Mouse (Mus musculus) intestine, embryonic 14.5 days (tissue): ENCODE results near the gene Ube2r2. TPM values are rescaled to one million over a fixed set of nuclear protein-coding genes. Genes with fewer than 3 reads are reported as not detected.

Experiments used
- ATAC-seq: fragments of 200-750 bp; cut with Nextera tagmentation; replicated peaks from 2 replicates; pipeline ENCODE4 v1.8.0; 2017; ENCODE audit warnings: low read depth, moderate number of reproducible peaks, moderate TSS enrichment, moderate library complexity; ENCODE audit not compliant: low FRiP score, low TSS enrichment
- DNase-seq: peaks from one replicate; pipeline ENCODE4 v3.0.0-alpha.2; 2018; ENCODE audit warnings: low spot score
- H3K27ac ChIP-seq: fragments of 300-500 bp; sonication (generic); 2 replicates; pipeline ENCODE4 v1.5.1; 2014; ENCODE audit warnings: low read depth, mild to moderate bottlenecking, control low read depth
- H3K27me3 ChIP-seq: fragments of 300-500 bp; sonication (generic); replicated peaks from 2 replicates; pipeline ENCODE4 v1.6.1; 2014; ENCODE audit warnings: low read length, control low read depth; ENCODE audit not compliant: control insufficient read depth, insufficient read depth
- H3K36me3 ChIP-seq: fragments of 300-500 bp; sonication (generic); 2 replicates; pipeline ENCODE4 v1.6.1; 2014; ENCODE audit warnings: low read length, control low read depth; ENCODE audit not compliant: control insufficient read depth, insufficient read depth
- H3K4me1 ChIP-seq: fragments of 300-500 bp; sonication (generic); replicated peaks from 2 replicates; pipeline ENCODE4 v1.6.1; 2014; ENCODE audit warnings: low read length, control low read depth, mixed read lengths; ENCODE audit not compliant: control insufficient read depth, insufficient read depth
- H3K4me2 ChIP-seq: fragments of 300-500 bp; sonication (generic); 2 replicates; pipeline ENCODE4 v1.6.1; 2014; ENCODE audit warnings: low read length
- H3K4me3 ChIP-seq: fragments of 300-500 bp; sonication (generic); 2 replicates; pipeline ENCODE4 v1.5.1; 2014; ENCODE audit warnings: low read depth, low read length, control low read depth, mixed read lengths
- H3K9ac ChIP-seq: fragments of 300-500 bp; sonication (generic); 2 replicates; pipeline ENCODE4 v1.6.1; 2014; ENCODE audit warnings: mild to moderate bottlenecking, low read length
- H3K9me3 ChIP-seq: fragments of 300-500 bp; sonication (generic); 2 replicates; pipeline ENCODE4 v1.6.1; 2016; ENCODE audit warnings: low read length, control low read depth; ENCODE audit not compliant: control insufficient read depth
- WGBS: fragments of 180-500 bp; shearing (Covaris S2); extraction: QIAGEN DNeasy Blood & Tissue Kit; methylation state at CpG from one replicate; pipeline ENCODE4 v1.1.7; 2014; 5-methylcytosine and 5-hydroxymethylcytosine counted together
- polyA plus RNA-seq: library from polyadenylated mRNA; unstranded; fragments of >200 nt; fragmentation: Nextera tagmentation; extraction: Ambion mirVana; gene quantifications from 2 replicates; pipeline ENCODE4 v1.2.1, GENCODE M21; 2014

The Ube2r2 gene
- polyA plus RNA-seq, 1 experiment from 2014 or later = 82.5 TPM

DNA sequence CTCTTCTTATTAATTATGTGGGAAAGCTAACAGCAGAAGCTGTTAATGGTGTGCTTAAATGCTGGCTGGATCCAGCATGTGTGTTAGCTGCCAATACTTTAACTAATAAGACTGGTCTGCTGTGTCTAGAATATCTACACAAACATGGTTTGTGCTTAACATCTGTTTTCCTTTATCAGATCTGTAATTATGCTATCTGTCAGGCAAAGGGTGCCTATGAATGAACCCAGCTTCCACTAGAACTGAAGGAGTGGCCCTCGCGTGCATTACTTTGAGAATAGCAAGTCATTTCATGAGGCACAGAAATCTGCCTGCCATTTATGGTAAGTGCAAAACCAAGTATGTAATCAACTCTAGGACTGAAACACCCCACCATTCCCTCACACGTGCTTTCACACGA is 72.5 kb downstream of the Ube2r2 start:
- no peak overlapping the region for H3K4me3 ChIP-seq
- H3K4me2 ChIP-seq = no peak overlapping the region
- no peak for DNase-seq
- WGBS = 85% methylated on average over 4 of the region's 4 CpGs
- H3K27ac ChIP-seq = no peak overlapping the region
- H3K4me1 ChIP-seq = no peaks in the 10 kb centered on the region
- H3K36me3 ChIP-seq = peaks cover 96% of the 10 kb centered on the region
- no peak for ATAC-seq
- H3K27me3 ChIP-seq = no peaks in the 10 kb centered on the region
- no peaks in the 10 kb centered on the region for H3K9me3 ChIP-seq
- H3K9ac ChIP-seq = no peak overlapping the region

DNA sequence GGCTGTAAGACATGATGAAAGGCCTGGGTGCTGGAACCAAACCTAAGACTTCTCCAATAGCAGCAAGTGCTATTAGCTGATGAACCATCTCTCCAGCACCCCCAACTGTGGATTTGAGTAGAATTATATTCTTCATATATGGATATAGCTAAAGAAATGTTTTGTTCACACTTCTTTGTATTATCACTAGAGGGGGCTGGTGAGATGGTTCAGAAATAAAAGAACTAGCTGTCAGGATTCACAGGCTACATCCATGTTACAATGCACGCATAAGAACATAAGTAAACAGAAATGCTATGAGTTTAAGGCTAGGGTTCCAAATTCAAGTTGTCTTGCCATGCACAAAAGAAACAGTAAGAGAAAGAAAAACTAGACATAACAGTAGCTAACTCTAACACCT is 89.9 kb downstream of the Ube2r2 start:
- ATAC-seq (no peak), DNase-seq (no peak)
- Histone ChIP-seq H3K4me3 (no peak overlapping the region), H3K27ac (no peak overlapping the region), H3K9ac (no peak overlapping the region), H3K4me1 (no peaks in the 10 kb centered on the region), H3K9me3 (no peaks in the 10 kb centered on the region), H3K4me2 (no peak overlapping the region), H3K36me3 (peaks cover 98% of the 10 kb centered on the region), H3K27me3 (no peaks in the 10 kb centered on the region)
- 93% methylated on average over 1 of the region's 1 CpGs for WGBS

DNA sequence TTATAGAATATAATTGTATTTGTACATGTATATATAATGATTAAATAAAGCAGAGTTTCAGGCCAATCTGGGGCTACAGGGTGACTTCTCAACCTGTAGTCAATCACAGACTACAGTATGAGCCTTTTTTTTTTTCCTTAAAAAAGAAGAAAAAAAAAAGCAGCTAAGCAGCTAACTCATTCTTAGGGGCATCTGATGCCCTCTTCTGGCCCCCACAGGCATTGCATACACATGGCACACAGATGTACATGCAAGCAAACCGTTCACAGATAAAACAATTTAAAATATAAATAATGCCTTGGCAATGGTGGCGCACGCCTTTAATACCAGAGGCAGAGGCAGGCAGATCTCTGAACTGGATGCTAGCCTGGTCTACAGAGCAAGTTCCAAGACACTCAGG is 90.8 kb downstream of the Ube2r2 start:
- Histone ChIP-seq H3K9ac (no peak overlapping the region), H3K36me3 (peaks cover 98% of the 10 kb centered on the region), H3K4me1 (no peaks in the 10 kb centered on the region), H3K27ac (no peak overlapping the region), H3K4me3 (no peak overlapping the region), H3K4me2 (no peak overlapping the region), H3K27me3 (no peaks in the 10 kb centered on the region), H3K9me3 (no peaks in the 10 kb centered on the region)
- peak; percentile 63 for DNase-seq
- 81% methylated on average over 3 of the region's 3 CpGs for WGBS
- ATAC-seq = no peak

DNA sequence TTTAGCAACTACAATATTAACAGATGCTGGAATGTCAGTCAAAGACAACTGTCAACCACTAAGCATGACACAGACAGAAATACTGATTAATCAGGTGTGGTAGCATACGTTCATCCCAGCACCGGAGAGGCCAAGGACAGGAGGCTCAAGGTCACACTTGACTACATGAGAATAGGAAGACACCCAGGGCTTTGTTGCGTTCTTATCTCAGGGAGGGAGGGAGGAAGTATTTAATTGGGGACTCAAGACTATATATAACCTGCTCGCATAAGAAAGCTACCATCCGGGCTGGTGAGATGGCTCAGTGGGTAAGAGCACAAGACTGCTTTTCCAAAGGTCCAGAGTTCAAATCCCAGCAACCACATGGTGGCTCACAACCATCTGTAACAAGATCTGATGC is 100.1 kb downstream of the Ube2r2 start:
- WGBS = 85% methylated on average over 5 of the region's 5 CpGs
- ATAC-seq = no peak
- no peaks in the 10 kb centered on the region for H3K9me3 ChIP-seq
- no peaks in the 10 kb centered on the region for H3K4me1 ChIP-seq
- no peak overlapping the region for H3K4me2 ChIP-seq
- peaks cover 54% of the 10 kb centered on the region for H3K36me3 ChIP-seq
- no peak overlapping the region for H3K9ac ChIP-seq
- H3K27ac ChIP-seq = no peak overlapping the region
- no peaks in the 10 kb centered on the region for H3K27me3 ChIP-seq
- DNase-seq = no peak
- H3K4me3 ChIP-seq = no peak overlapping the region

DNA sequence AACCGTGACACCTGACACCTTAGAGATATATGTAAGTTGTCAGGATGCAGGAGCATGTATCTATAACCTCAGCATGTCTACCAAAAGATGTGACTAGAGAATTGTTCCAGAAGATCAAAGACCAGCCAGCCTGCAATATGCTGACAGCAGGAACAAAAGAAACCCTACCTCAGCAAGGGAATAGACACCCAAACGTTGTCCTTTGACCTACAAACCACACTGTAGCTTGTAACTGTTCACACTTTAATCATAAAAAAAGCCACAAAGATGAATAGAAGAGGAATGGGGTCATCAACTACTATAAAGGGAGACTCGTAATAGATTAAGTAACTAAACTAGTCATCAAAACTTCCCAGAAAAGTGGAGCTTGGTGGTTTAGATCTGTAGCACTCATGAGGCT is 105.4 kb downstream of the Ube2r2 start:
- no peaks in the 10 kb centered on the region for H3K9me3 ChIP-seq
- no peak overlapping the region for H3K4me3 ChIP-seq
- no peak overlapping the region for H3K9ac ChIP-seq

More for the DNA sequence above, 105.4 kb downstream of the Ube2r2 start:
- Histone ChIP-seq H3K27me3 (no peaks in the 10 kb centered on the region), H3K4me1 (no peaks in the 10 kb centered on the region), H3K36me3 (peaks cover 36% of the 10 kb centered on the region), H3K27ac (no peak overlapping the region), H3K4me2 (no peak overlapping the region)
- DNase-seq = no peak
- ATAC-seq = no peak
- 80% methylated on average over 3 of the region's 3 CpGs for WGBS

Other genes with a start within 250 kb of the Ube2r2 start
- 33.9 and 76.7 TPM in 2 replicates for gene Spink4, start 215.7 kb upstream of the Ube2r2 start, polyA plus RNA-seq
- gene Bag1, start 187.4 kb upstream of the Ube2r2 start, polyA plus RNA-seq = 195 and 197 TPM in 2 replicates
- 82.1 and 85.8 TPM in 2 replicates for gene Chmp5, start 187.3 kb upstream of the Ube2r2 start, polyA plus RNA-seq
- gene Nfx1, start 164.8 kb upstream of the Ube2r2 start, polyA plus RNA-seq = 94.7 and 102 TPM in 2 replicates
- 0.16 TPM in 2 replicates for gene Aqp7, start 87.6 kb upstream of the Ube2r2 start, polyA plus RNA-seq
- 0.96 TPM in 1 of 2 replicates, not detected in the other for gene Aqp3, start 37.6 kb upstream of the Ube2r2 start, polyA plus RNA-seq
- 26.3 and 26.4 TPM in 2 replicates for gene Nol6, start 11.3 kb upstream of the Ube2r2 start, polyA plus RNA-seq
- 55.1 TPM in 2 replicates for gene Ubap2, start 139.4 kb downstream of the Ube2r2 start, polyA plus RNA-seq
- gene Dcaf12, start 179.1 kb downstream of the Ube2r2 start, polyA plus RNA-seq = 44.2 and 44.9 TPM in 2 replicates
- 50.5 and 54.8 TPM in 2 replicates for gene Ubap1, start 213.3 kb downstream of the Ube2r2 start, polyA plus RNA-seq